Mouse (Mus musculus): ENCODE measurements around the gene Glb1. TPM values are rescaled to one million over a fixed set of nuclear protein-coding genes. Genes with fewer than 3 reads are reported as not detected.

Gene Glb1
- polyA plus RNA-seq, 1 experiment from 2014 or later = 31.2 TPM

- WGBS = 96% methylated on average over 11 of the region's 11 CpGs
- H3K9me3 ChIP-seq (ENCODE audit: control insufficient read depth, low read length) = no peaks in the 10 kb centered on the region
- no peak overlapping the region for H3K27ac ChIP-seq (ENCODE audit: low read depth, low read length)
- no peak overlapping the region for H3K4me2 ChIP-seq (ENCODE audit: low read depth, low read length)
- no peak for ATAC-seq (ENCODE audit: low read depth)
- no peaks in the 10 kb centered on the region for H3K27me3 ChIP-seq (ENCODE audit: control insufficient read depth, insufficient read depth, low read length)
- no peaks in the 10 kb centered on the region for H3K4me1 ChIP-seq (ENCODE audit: control insufficient read depth, insufficient read depth, low read length)
- H3K36me3 ChIP-seq (ENCODE audit: control insufficient read depth, insufficient read depth, low read length) = no peaks in the 10 kb centered on the region
- H3K9ac ChIP-seq (replicated peaks; ENCODE audit: low read depth, low read length) = no peak overlapping the region
- H3K4me3 ChIP-seq (ENCODE audit: low read depth, low read length) = no peak overlapping the region
Measured at GRCm38 (mm10) chr9:114410313-114410862, 9.5 kb downstream of the Glb1 start.

GRCm38 (mm10) chr9:114411295-114411694, 10.4 kb downstream of the Glb1 start:
- H3K27ac ChIP-seq (ENCODE audit: low read depth, low read length) = no peak overlapping the region
- no peaks in the 10 kb centered on the region for H3K4me1 ChIP-seq (ENCODE audit: control insufficient read depth, insufficient read depth, low read length)
- H3K4me2 ChIP-seq (ENCODE audit: low read depth, low read length) = no peak overlapping the region
- H3K27me3 ChIP-seq (ENCODE audit: control insufficient read depth, insufficient read depth, low read length) = no peaks in the 10 kb centered on the region
- no peak for ATAC-seq (ENCODE audit: low read depth)
- WGBS = 96% methylated on average over 5 of the region's 5 CpGs
- no peak overlapping the region for H3K9ac ChIP-seq (replicated peaks; ENCODE audit: low read depth, low read length)
- H3K9me3 ChIP-seq (ENCODE audit: control insufficient read depth, low read length) = no peaks in the 10 kb centered on the region
- H3K36me3 ChIP-seq (ENCODE audit: control insufficient read depth, insufficient read depth, low read length) = no peaks in the 10 kb centered on the region
- H3K4me3 ChIP-seq (ENCODE audit: low read depth, low read length) = no peak overlapping the region

- no peak overlapping the region for H3K4me2 ChIP-seq (ENCODE audit: low read depth, low read length)
Measured at GRCm38 (mm10) chr9:114412406-114412805, 11.5 kb downstream of the Glb1 start.

GRCm38 (mm10) chr9:114413866-114414265, 13.0 kb downstream of the Glb1 start:
- Histone ChIP-seq H3K4me3 (ENCODE audit: low read depth, low read length) (no peak overlapping the region), H3K27ac (ENCODE audit: low read depth, low read length) (no peak overlapping the region), H3K9ac (replicated peaks; ENCODE audit: low read depth, low read length) (no peak overlapping the region), H3K9me3 (ENCODE audit: control insufficient read depth, low read length) (no peaks in the 10 kb centered on the region), H3K4me2 (ENCODE audit: low read depth, low read length) (no peak overlapping the region), H3K36me3 (ENCODE audit: control insufficient read depth, insufficient read depth, low read length) (no peaks in the 10 kb centered on the region), H3K4me1 (ENCODE audit: control insufficient read depth, insufficient read depth, low read length) (no peaks in the 10 kb centered on the region), H3K27me3 (ENCODE audit: control insufficient read depth, insufficient read depth, low read length) (no peaks in the 10 kb centered on the region)
- no peak for ATAC-seq (ENCODE audit: low read depth)
- 92% methylated on average over 12 of the region's 12 CpGs for WGBS

More at GRCm38 (mm10) chr9:114412406-114412805, 11.5 kb downstream of the Glb1 start:
- H3K9me3 ChIP-seq (ENCODE audit: control insufficient read depth, low read length) = no peaks in the 10 kb centered on the region
- H3K4me1 ChIP-seq (ENCODE audit: control insufficient read depth, insufficient read depth, low read length) = no peaks in the 10 kb centered on the region
- no peak overlapping the region for H3K9ac ChIP-seq (replicated peaks; ENCODE audit: low read depth, low read length)
- H3K4me3 ChIP-seq (ENCODE audit: low read depth, low read length) = no peak overlapping the region
- no peak overlapping the region for H3K27ac ChIP-seq (ENCODE audit: low read depth, low read length)
- WGBS = 97% methylated on average over 9 of the region's 9 CpGs
- no peaks in the 10 kb centered on the region for H3K36me3 ChIP-seq (ENCODE audit: control insufficient read depth, insufficient read depth, low read length)
- ATAC-seq (ENCODE audit: low read depth) = no peak
- H3K27me3 ChIP-seq (ENCODE audit: control insufficient read depth, insufficient read depth, low read length) = no peaks in the 10 kb centered on the region

DNA sequence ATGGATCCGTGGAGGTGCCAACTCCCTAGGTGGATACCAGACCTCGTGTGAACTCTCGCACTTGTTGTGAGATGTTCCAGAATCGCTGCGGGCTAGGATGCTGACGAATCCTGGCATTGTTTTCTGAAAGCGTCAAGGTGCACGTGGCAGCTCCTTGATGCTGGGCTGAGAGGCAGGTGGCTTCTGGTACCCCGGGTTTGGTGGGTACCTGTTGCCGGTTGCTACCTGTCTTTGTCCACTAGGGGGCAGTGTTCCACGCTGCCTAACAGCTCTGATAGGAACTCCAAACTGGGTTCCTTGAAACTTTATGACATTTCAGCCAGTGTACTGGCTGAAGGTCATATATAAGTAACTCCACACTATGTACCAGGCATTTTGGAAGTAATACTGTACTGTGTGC, 14.8 kb downstream of the Glb1 start:
- Histone ChIP-seq H3K4me2 (ENCODE audit: low read depth, low read length) (no peak overlapping the region), H3K27ac (ENCODE audit: low read depth, low read length) (no peak overlapping the region), H3K4me1 (ENCODE audit: control insufficient read depth, insufficient read depth, low read length) (no peaks in the 10 kb centered on the region), H3K4me3 (ENCODE audit: low read depth, low read length) (no peak overlapping the region), H3K36me3 (ENCODE audit: control insufficient read depth, insufficient read depth, low read length) (no peaks in the 10 kb centered on the region), H3K9ac (replicated peaks; ENCODE audit: low read depth, low read length) (no peak overlapping the region), H3K9me3 (ENCODE audit: control insufficient read depth, low read length) (no peaks in the 10 kb centered on the region), H3K27me3 (ENCODE audit: control insufficient read depth, insufficient read depth, low read length) (no peaks in the 10 kb centered on the region)
- no peak; the same call in 1 of the 2 replicates for ATAC-seq (ENCODE audit: low read depth)
- WGBS = 29% methylated on average over 11 of the region's 11 CpGs

DNA sequence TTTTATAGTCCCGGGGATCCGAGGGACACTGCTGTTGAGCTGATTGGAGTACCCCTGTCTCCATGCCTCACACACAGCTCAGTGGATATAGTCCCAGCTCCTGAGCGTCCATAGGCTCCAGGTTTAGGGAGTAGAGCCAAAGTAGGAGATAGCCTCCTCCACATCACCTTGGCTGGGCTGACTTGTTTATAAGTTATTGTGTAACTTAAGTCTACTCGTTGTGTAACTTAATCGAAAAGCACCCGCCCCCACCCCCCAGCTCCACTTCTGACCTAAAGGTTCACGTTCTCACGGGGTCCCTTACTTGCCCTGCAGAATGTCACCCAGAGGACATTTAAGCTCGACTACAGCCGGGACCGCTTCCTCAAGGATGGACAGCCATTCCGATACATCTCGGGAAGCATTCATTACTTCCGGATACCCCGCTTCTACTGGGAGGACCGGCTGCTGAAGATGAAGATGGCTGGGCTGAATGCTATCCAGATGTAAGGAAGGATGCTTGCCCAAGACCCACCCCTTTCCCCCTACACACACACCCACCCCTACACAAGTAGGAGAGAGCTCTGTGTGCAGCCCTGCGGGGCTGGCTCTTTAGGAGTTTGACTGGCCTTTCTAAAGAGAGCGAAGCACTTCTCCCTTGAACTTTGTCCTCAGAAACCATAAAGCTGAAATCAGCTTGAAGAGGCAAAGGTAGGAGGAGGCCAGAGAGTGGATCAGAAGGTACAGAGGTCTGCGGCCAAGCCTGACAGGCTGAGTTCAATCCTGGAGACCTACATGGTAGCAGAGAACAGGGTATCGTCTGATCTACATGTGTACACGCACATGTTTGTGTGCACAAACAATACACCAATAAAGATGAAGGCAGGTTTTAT, 16.0 kb downstream of the Glb1 start:
- Histone ChIP-seq H3K4me2 (ENCODE audit: low read depth, low read length) (no peak overlapping the region), H3K27me3 (ENCODE audit: control insufficient read depth, insufficient read depth, low read length) (no peaks in the 10 kb centered on the region), H3K27ac (ENCODE audit: low read depth, low read length) (no peak overlapping the region), H3K9ac (replicated peaks; ENCODE audit: low read depth, low read length) (no peak overlapping the region), H3K4me3 (ENCODE audit: low read depth, low read length) (no peak overlapping the region), H3K9me3 (ENCODE audit: control insufficient read depth, low read length) (no peaks in the 10 kb centered on the region), H3K4me1 (ENCODE audit: control insufficient read depth, insufficient read depth, low read length) (no peaks in the 10 kb centered on the region), H3K36me3 (ENCODE audit: control insufficient read depth, insufficient read depth, low read length) (no peaks in the 10 kb centered on the region)
- no peak for ATAC-seq (ENCODE audit: low read depth)
- 95% methylated on average over 21 of the region's 21 CpGs for WGBS

DNA sequence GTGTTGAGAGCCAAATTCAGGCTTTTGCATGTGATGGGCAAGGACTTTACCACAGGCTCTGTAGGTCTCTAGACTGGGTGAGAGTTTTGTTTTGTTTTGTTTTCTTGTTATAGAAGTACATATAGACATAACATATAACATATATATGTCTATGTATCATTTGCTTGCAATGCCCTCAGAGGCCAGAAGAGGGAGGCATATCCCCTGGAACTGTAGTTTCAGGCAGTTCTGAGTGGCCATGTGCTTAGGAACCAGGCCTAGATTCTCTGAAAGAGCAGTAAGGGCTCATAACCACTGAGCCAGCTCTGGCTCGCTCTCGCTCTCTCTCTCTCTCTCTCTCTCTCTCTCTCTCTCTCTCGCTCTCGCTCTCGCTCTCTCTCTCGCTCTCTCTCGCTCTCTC, 17.3 kb downstream of the Glb1 start:
- H3K9me3 ChIP-seq (ENCODE audit: control insufficient read depth, low read length) = no peaks in the 10 kb centered on the region
- no peaks in the 10 kb centered on the region for H3K4me1 ChIP-seq (ENCODE audit: control insufficient read depth, insufficient read depth, low read length)
- WGBS = 96% methylated on average over 7 of the region's 7 CpGs
- no peaks in the 10 kb centered on the region for H3K27me3 ChIP-seq (ENCODE audit: control insufficient read depth, insufficient read depth, low read length)
- no peak for ATAC-seq (ENCODE audit: low read depth)
- H3K36me3 ChIP-seq (ENCODE audit: control insufficient read depth, insufficient read depth, low read length) = no peaks in the 10 kb centered on the region
- H3K4me3 ChIP-seq (ENCODE audit: low read depth, low read length) = no peak overlapping the region
- H3K4me2 ChIP-seq (ENCODE audit: low read depth, low read length) = no peak overlapping the region
- H3K27ac ChIP-seq (ENCODE audit: low read depth, low read length) = no peak overlapping the region
- H3K9ac ChIP-seq (replicated peaks; ENCODE audit: low read depth, low read length) = no peak overlapping the region

- H3K27me3 ChIP-seq (ENCODE audit: control insufficient read depth, insufficient read depth, low read length) = no peaks in the 10 kb centered on the region
- H3K27ac ChIP-seq (ENCODE audit: low read depth, low read length) = no peak overlapping the region
- no peaks in the 10 kb centered on the region for H3K9me3 ChIP-seq (ENCODE audit: control insufficient read depth, low read length)
- H3K4me1 ChIP-seq (ENCODE audit: control insufficient read depth, insufficient read depth, low read length) = no peaks in the 10 kb centered on the region
- no peak for ATAC-seq (ENCODE audit: low read depth)
- H3K36me3 ChIP-seq (ENCODE audit: control insufficient read depth, insufficient read depth, low read length) = no peaks in the 10 kb centered on the region
- H3K4me3 ChIP-seq (ENCODE audit: low read depth, low read length) = no peak overlapping the region
- WGBS = 87% methylated on average over 8 of the region's 8 CpGs
- no peak overlapping the region for H3K4me2 ChIP-seq (ENCODE audit: low read depth, low read length)
- H3K9ac ChIP-seq (replicated peaks; ENCODE audit: low read depth, low read length) = no peak overlapping the region
Measured at GRCm38 (mm10) chr9:114420443-114420842, 19.6 kb downstream of the Glb1 start.

DNA sequence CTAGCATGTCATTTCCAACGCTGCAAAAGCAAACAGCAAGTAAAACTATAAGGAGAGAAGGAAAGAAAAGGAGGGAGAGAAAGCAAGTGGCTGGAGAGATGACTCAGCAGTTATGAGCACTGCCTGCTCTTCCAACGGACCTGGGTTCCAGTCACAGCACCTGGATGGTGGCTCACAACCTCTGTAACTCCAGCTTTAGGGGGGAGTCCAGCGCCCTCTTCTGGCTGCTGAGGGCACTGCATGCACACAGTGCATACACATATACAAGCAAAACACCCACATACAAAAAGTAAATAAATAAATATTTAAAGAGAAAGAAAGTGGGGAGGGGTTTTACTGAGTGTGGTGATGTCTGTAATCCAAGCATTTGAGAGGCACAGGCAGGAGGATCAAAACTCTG, 20.2 kb downstream of the Glb1 start:
- Histone ChIP-seq H3K9ac (replicated peaks; ENCODE audit: low read depth, low read length) (no peak overlapping the region), H3K4me3 (ENCODE audit: low read depth, low read length) (no peak overlapping the region), H3K9me3 (ENCODE audit: control insufficient read depth, low read length) (no peaks in the 10 kb centered on the region), H3K36me3 (ENCODE audit: control insufficient read depth, insufficient read depth, low read length) (0 out of 2 replicates have a peak, but pooled peaks cover 4% of the 10 kb centered on the region), H3K4me2 (ENCODE audit: low read depth, low read length) (no peak overlapping the region), H3K27ac (ENCODE audit: low read depth, low read length) (no peak overlapping the region), H3K27me3 (ENCODE audit: control insufficient read depth, insufficient read depth, low read length) (no peaks in the 10 kb centered on the region), H3K4me1 (ENCODE audit: control insufficient read depth, insufficient read depth, low read length) (no peaks in the 10 kb centered on the region)
- ATAC-seq (ENCODE audit: low read depth) = no peak
- 71% methylated on average over 3 of the region's 3 CpGs for WGBS
